Mouse (Mus musculus): Measurements from ENCODE around the gene Supt5.

Gene Supt5

GRCm38 (mm10) chr7:28353267-28353666, 14.7 kb upstream of the Supt5 start:
- no peak for DNase-seq (ENCODE audit: low spot score in 2 of 2)

GRCm38 (mm10) chr7:28351676-28352191, 13.2 kb upstream of the Supt5 start:
- no peak for DNase-seq (ENCODE audit: low spot score in 2 of 2)

- DNase-seq (ENCODE audit: low spot score in 2 of 2) = peak; percentile 97 to 98
Observed at GRCm38 (mm10) chr7:28350155-28350883, 11.8 kb upstream of the Supt5 start, which contains the start of gene Rps16. Gene Rps16, plus strand, starts transcription at chr7:28350652.

- DNase-seq (ENCODE audit: low spot score in 2 of 2) = no peak
Observed at GRCm38 (mm10) chr7:28348601-28349000, 10.1 kb upstream of the Supt5 start.

GRCm38 (mm10) chr7:28347746-28348145, 9.2 kb upstream of the Supt5 start:
- DNase-seq (ENCODE audit: low spot score in 2 of 2) = no peak

- DNase-seq (ENCODE audit: low spot score in 2 of 2) = peak; percentile 33 to 58
Observed at GRCm38 (mm10) chr7:28344637-28345036, 6.1 kb upstream of the Supt5 start.

- DNase-seq (ENCODE audit: low spot score in 2 of 2) = no peak
Observed at GRCm38 (mm10) chr7:28341381-28341780, 2.8 kb upstream of the Supt5 start.

- peak; percentile 57 to 70 for DNase-seq (ENCODE audit: low spot score in 2 of 2)
Observed at GRCm38 (mm10) chr7:28339213-28339917, 819 bp upstream of the Supt5 start.

- no peak for DNase-seq (ENCODE audit: low spot score in 2 of 2)
Observed at GRCm38 (mm10) chr7:28335471-28335870, 3.1 kb downstream of the Supt5 start.

GRCm38 (mm10) chr7:28334534-28334933, 4.0 kb downstream of the Supt5 start:
- DNase-seq (ENCODE audit: low spot score in 2 of 2) = no peak

GRCm38 (mm10) chr7:28328260-28328659, 10.3 kb downstream of the Supt5 start:
- DNase-seq (ENCODE audit: low spot score in 2 of 2) = no peak

- no peak for DNase-seq (ENCODE audit: low spot score in 2 of 2)
Observed at GRCm38 (mm10) chr7:28326457-28326856, 12.1 kb downstream of the Supt5 start.

- no peak for DNase-seq (ENCODE audit: low spot score in 2 of 2)
Observed at GRCm38 (mm10) chr7:28325293-28325692, 13.3 kb downstream of the Supt5 start.

- no peak for DNase-seq (ENCODE audit: low spot score in 2 of 2)
Observed at GRCm38 (mm10) chr7:28321974-28322720, 16.4 kb downstream of the Supt5 start.

GRCm38 (mm10) chr7:28318714-28319113, 19.8 kb downstream of the Supt5 start:
- DNase-seq (ENCODE audit: low spot score in 2 of 2) = no peak

- no peak for DNase-seq (ENCODE audit: low spot score in 2 of 2)
Observed at GRCm38 (mm10) chr7:28318036-28318435, 20.5 kb downstream of the Supt5 start.

- peak; percentile 93 to 95 for DNase-seq (ENCODE audit: low spot score in 2 of 2)
Observed at GRCm38 (mm10) chr7:28311926-28312543, 26.5 kb downstream of the Supt5 start, which contains the start of gene Timm50. Gene Timm50, minus strand, starts transcription at chr7:28312072.

GRCm38 (mm10) chr7:28311151-28311925, 27.2 kb downstream of the Supt5 start:
- no peak for DNase-seq (ENCODE audit: low spot score in 2 of 2)

- DNase-seq (ENCODE audit: low spot score in 2 of 2) = no peak
Observed at GRCm38 (mm10) chr7:28309737-28310136, 28.8 kb downstream of the Supt5 start.

GRCm38 (mm10) chr7:28306216-28306615, 32.3 kb downstream of the Supt5 start:
- no peak for DNase-seq (ENCODE audit: low spot score in 2 of 2)

GRCm38 (mm10) chr7:28305641-28306040, 32.9 kb downstream of the Supt5 start:
- DNase-seq (ENCODE audit: low spot score in 2 of 2) = no peak

Data from spleen, postnatal 36 days (tissue).